Mouse (Mus musculus) midbrain, embryonic 13.5 days (tissue): ENCODE results near the gene Sema3f. TPM values are rescaled to one million over a fixed set of nuclear protein-coding genes. Genes with fewer than 3 reads are reported as not detected.

Experiments
- ATAC-seq: fragments of 200-750 bp; cut with Nextera tagmentation; 2 replicates; pipeline ENCODE4 v1.8.0; 2017; ENCODE audit warnings: mild to moderate bottlenecking, moderate TSS enrichment, moderate library complexity
- H3K27ac ChIP-seq: fragments of 300-500 bp; sonication (generic); 2 replicates; pipeline ENCODE4 v1.5.1; 2015; ENCODE audit warnings: inconsistent platforms, mild to moderate bottlenecking, moderate library complexity
- H3K27me3 ChIP-seq: fragments of 300-500 bp; sonication (generic); 2 replicates; pipeline ENCODE4 v1.6.1; 2015; ENCODE audit warnings: mild to moderate bottlenecking, inconsistent platforms
- H3K36me3 ChIP-seq: fragments of 300-500 bp; sonication (generic); 2 replicates; pipeline ENCODE4 v1.6.1; 2015; ENCODE audit warnings: mild to moderate bottlenecking, inconsistent platforms
- H3K4me1 ChIP-seq: fragments of 300-500 bp; sonication (generic); replicated peaks from 2 replicates; pipeline ENCODE4 v1.6.1; 2015; ENCODE audit warnings: inconsistent platforms
- H3K4me2 ChIP-seq: fragments of 300-500 bp; sonication (generic); replicated peaks from 2 replicates; pipeline ENCODE4 v1.6.1; 2015; ENCODE audit warnings: moderate library complexity, mild to moderate bottlenecking, inconsistent platforms
- H3K4me3 ChIP-seq: fragments of 300-500 bp; sonication (generic); replicated peaks from 2 replicates; pipeline ENCODE4 v1.5.1; 2015; ENCODE audit warnings: mild to moderate bottlenecking, inconsistent platforms
- H3K9ac ChIP-seq: fragments of 300-500 bp; sonication (generic); replicated peaks from 2 replicates; pipeline ENCODE4 v1.6.1; 2015; ENCODE audit warnings: mild to moderate bottlenecking, inconsistent platforms
- H3K9me3 ChIP-seq: fragments of 300-500 bp; sonication (generic); 2 replicates; pipeline ENCODE4 v1.6.1; 2016; ENCODE audit warnings: mild to moderate bottlenecking, inconsistent platforms
- WGBS: fragments of 180-500 bp; shearing (Covaris S2); methylation state at CpG from one replicate; pipeline ENCODE4 v1.1.7; 2015; 5-methylcytosine and 5-hydroxymethylcytosine counted together
- polyA plus RNA-seq: library from polyadenylated mRNA; unstranded; fragments of >200 nt; fragmentation: Nextera tagmentation; extraction: Ambion mirVana; gene quantifications from 2 replicates; pipeline ENCODE4 v1.2.1, GENCODE M21; 2015

The Sema3f gene
- polyA plus RNA-seq, 1 experiment from 2014 or later = 24.6 TPM

DNA sequence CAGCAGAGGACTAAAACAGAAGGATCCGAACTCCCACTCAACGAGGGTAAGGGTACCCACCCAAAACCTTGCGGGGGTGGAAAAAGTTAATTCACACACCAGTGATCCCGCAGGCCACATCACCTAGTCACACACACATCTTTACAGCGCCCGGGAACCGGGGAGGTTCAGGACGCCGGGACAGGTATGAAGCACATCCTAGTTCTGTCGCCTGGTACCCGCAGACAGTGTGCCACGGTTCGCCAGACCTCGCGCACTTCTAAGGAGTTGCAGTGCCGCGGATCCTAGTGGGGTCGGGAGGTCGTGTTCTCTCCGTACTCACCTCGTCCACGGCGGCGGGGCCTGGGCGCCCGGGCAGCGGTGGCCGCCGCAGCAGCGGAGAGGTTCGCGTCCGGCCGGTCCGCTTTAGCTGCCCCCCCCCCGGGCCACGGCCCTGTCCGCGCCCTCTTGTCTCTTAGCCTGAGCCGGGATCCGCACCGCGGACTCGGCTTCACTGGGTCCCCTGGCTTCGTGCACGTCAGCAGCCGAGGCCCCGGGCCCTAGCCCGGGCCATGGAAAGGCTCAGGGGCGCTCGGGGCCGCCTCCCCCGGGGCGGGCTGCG is 1.1 kb downstream of the Sema3f start:
- Histone ChIP-seq H3K9ac (peak overlapping the region; percentile 98), H3K36me3 (peaks cover 13% of the 10 kb centered on the region), H3K4me2 (peak overlapping the region; percentile 89), H3K27ac (peak overlapping the region; percentile 94), H3K4me1 (peaks cover 57% of the 10 kb centered on the region), H3K4me3 (peak overlapping the region; percentile 88), H3K27me3 (0 out of 2 replicates have a peak, but pooled peaks cover 6% of the 10 kb centered on the region), H3K9me3 (no peaks in the 10 kb centered on the region)
- WGBS = under 1% methylated on average over 55 of the region's 55 CpGs
- ATAC-seq = no peak; the same call in 1 of the 2 replicates

DNA sequence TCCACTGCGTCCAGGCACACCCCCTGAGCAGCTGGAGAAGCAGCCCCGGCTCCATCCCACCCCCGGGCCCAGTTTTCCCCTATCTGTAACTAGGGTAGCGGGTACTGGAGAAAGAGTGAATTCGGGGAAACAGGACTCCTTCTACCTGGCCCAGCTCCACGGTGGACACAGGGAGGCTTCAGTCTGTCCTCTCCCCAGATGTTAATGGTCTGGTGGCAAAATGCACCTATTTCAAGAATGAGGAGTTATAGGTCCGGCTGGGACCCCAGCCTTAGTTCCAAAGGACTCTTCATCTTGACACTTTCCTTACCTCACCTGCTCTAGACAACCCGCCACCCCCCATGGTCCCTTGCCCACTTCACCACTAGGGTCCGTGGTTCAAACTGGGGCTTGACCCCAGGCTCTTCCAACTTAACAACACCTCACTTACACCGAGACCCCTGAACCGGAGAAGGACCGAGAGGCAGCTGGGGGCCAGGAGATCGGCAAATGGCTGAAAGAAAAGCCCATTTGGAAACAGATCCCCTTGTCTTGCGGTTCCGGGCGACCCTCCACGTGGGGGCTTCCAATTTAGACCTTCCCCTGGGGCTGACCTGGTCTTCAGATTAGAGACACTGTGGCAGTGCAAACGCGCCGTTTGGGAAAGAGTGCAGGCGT is 1.7 kb downstream of the Sema3f start:
- H3K4me2 ChIP-seq = peak overlapping the region; percentile 89
- peaks cover 19% of the 10 kb centered on the region for H3K36me3 ChIP-seq
- WGBS = 4% methylated on average over 21 of the region's 21 CpGs
- no peaks in the 10 kb centered on the region for H3K9me3 ChIP-seq
- 0 out of 2 replicates have a peak, but pooled peaks cover 6% of the 10 kb centered on the region for H3K27me3 ChIP-seq
- peaks cover 61% of the 10 kb centered on the region for H3K4me1 ChIP-seq
- H3K27ac ChIP-seq = peak overlapping the region; percentile 94
- peak overlapping the region; percentile 98 for H3K9ac ChIP-seq
- no peak for ATAC-seq
- H3K4me3 ChIP-seq = peak overlapping the region; percentile 88

DNA sequence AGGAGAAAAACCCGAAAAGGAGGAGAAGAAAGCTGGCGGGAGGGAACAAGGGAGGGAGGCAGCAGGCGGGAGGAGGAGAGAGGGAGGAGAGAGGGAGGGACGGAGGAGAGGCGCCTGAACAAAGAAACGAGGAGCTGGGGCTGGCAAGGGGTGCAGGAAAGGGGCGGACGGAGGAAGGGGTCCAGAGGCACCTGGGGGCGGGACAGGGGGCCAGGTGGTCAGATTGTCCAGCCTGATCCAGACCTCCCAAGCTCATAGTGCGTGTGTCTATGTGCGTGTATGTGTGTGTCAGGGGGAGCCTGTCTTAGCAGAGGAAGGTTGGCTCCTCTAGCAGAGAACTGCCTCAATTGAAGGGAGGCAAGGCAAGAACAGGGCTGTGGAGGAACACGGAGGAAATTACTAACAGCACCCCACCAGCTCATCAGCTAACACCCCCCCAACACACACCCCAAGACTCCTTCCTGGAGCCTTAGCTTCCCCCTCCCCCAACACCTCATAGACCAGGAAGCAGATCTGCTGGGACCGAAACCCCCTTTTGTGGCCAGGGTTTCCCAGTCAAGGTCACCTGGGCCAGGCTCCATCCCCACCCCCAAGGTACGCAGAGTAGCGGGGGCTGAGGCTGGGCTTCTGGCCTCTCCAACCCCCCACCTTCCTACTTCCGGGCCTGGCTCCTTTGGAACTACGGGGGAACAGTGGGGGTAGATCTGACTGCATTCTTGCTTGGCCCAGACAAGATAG is 2.4 kb downstream of the Sema3f start:
- Histone ChIP-seq H3K4me3 (peak overlapping the region; percentile 88), H3K9me3 (no peaks in the 10 kb centered on the region), H3K27ac (peak overlapping the region; percentile 94), H3K36me3 (peaks cover 26% of the 10 kb centered on the region), H3K9ac (peak overlapping the region; percentile 98), H3K4me1 (peaks cover 68% of the 10 kb centered on the region), H3K27me3 (0 out of 2 replicates have a peak, but pooled peaks cover 6% of the 10 kb centered on the region), H3K4me2 (peak overlapping the region; percentile 89)
- peak; percentile 10; the same call in 1 of the 2 replicates for ATAC-seq
- 2% methylated on average over 17 of the region's 17 CpGs for WGBS

DNA sequence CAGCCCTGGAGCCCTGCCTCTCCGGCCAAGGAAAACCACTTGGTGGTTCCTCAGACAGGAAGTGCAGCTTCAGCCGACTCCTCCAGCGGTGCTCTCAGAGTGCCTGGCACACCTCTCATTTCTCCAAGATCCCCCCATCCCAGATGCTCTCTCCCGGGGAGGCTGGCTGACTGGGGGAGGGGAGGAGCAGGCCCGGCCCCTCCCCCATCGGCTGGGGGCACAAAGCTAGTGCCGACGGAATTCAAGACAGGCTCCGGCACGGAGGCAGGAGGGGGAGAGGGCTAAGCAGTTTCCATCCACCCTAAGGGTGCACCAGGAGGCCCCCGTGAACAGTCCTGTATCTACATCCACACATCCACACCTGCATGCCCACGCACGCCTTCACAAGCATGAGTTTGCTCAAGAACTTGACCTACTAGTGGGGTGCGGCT is 3.5 kb downstream of the Sema3f start:
- H3K27ac ChIP-seq = peak overlapping the region; percentile 94
- H3K36me3 ChIP-seq = peaks cover 33% of the 10 kb centered on the region
- ATAC-seq = no peak
- H3K4me3 ChIP-seq = peak overlapping the region; percentile 88
- H3K4me2 ChIP-seq = peak overlapping the region; percentile 89
- peak overlapping the region; percentile 98 for H3K9ac ChIP-seq
- H3K9me3 ChIP-seq = no peaks in the 10 kb centered on the region
- H3K27me3 ChIP-seq = 0 out of 2 replicates have a peak, but pooled peaks cover 4% of the 10 kb centered on the region
- H3K4me1 ChIP-seq = peaks cover 77% of the 10 kb centered on the region
- 1% methylated on average over 14 of the region's 14 CpGs for WGBS

GRCm38 (mm10) chr9:107703337-107704122 is 6.7 kb downstream of the Sema3f start:
- Histone ChIP-seq H3K27me3 (no peaks in the 10 kb centered on the region), H3K4me2 (no peak overlapping the region), H3K36me3 (peaks cover 44% of the 10 kb centered on the region), H3K9ac (no peak overlapping the region), H3K27ac (no peak overlapping the region), H3K9me3 (no peaks in the 10 kb centered on the region), H3K4me1 (peaks cover 97% of the 10 kb centered on the region), H3K4me3 (no peak overlapping the region)
- ATAC-seq = no peak
- 66% methylated on average over 14 of the region's 14 CpGs for WGBS

GRCm38 (mm10) chr9:107702606-107703185 is 7.6 kb downstream of the Sema3f start:
- Histone ChIP-seq H3K27me3 (no peaks in the 10 kb centered on the region), H3K9me3 (no peaks in the 10 kb centered on the region), H3K9ac (no peak overlapping the region; the same call in 1 of the 2 replicates), H3K4me2 (no peak overlapping the region), H3K4me1 (peaks cover 97% of the 10 kb centered on the region), H3K36me3 (peaks cover 44% of the 10 kb centered on the region), H3K4me3 (no peak overlapping the region), H3K27ac (0 out of 2 replicates have a peak overlapping the region, but pooled peaks have one; percentile 21)
- 74% methylated on average over 3 of the region's 3 CpGs for whole genome bisulfite sequencing
- no peak for ATAC-seq

- H3K4me3 ChIP-seq = no peak overlapping the region
- peak overlapping the region; percentile 41; the same call in 1 of the 2 replicates for H3K27ac ChIP-seq
- no peak overlapping the region for H3K4me2 ChIP-seq
- H3K27me3 ChIP-seq = no peaks in the 10 kb centered on the region
- no peaks in the 10 kb centered on the region for H3K9me3 ChIP-seq
- 67% methylated on average over 12 of the region's 12 CpGs for WGBS
- ATAC-seq = no peak
- 0 out of 2 replicates have a peak overlapping the region, but pooled peaks have one; percentile 2 for H3K9ac ChIP-seq
- H3K36me3 ChIP-seq = peaks cover 44% of the 10 kb centered on the region
- peaks cover 97% of the 10 kb centered on the region for H3K4me1 ChIP-seq
Measured at GRCm38 (mm10) chr9:107701594-107701993, 8.7 kb downstream of the Sema3f start.

GRCm38 (mm10) chr9:107700114-107700571 is 10.1 kb downstream of the Sema3f start:
- Histone ChIP-seq H3K4me3 (no peak overlapping the region), H3K4me1 (peaks cover 97% of the 10 kb centered on the region), H3K27me3 (no peaks in the 10 kb centered on the region), H3K9ac (peak overlapping the region; percentile 52), H3K9me3 (no peaks in the 10 kb centered on the region), H3K36me3 (peaks cover 44% of the 10 kb centered on the region), H3K4me2 (peak overlapping the region; percentile 40; the same call in 1 of the 2 replicates), H3K27ac (peak overlapping the region; percentile 54)
- 38% methylated on average over 6 of the region's 6 CpGs for WGBS
- ATAC-seq = no peak

DNA sequence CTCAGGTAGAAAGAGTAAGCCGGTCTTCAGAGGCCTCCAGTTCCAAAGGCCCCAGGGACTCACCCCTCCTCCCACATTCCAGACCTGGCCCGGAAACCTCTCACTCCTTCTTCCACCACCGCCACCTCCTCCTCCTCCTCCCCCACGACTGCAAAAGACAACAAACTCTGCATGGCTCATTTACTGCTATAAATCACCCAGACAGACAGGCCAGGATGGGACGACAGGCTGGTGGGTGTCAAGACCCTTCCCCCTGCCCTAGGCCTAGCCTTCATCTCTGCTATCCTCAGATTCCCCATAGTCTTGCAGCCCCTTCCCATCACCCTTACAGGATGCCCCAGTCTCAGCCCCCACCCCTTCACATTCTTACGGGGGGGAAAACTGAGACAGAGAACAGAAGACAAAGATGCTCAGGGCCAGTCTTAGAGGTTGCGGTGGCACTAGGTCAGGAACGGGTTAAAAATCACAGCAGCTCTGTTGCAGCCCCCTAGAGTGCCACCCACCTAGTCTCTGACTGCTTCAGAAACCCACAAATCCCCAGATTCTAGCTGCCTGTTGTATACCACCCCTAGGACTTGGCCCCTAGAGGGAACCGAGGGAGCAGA is 10.8 kb downstream of the Sema3f start:
- Histone ChIP-seq H3K4me3 (0 out of 2 replicates have a peak overlapping the region, but pooled peaks have one; percentile 7), H3K4me2 (peak overlapping the region; percentile 40), H3K27ac (0 out of 2 replicates have a peak overlapping the region, but pooled peaks have one; percentile 54), H3K27me3 (no peaks in the 10 kb centered on the region), H3K4me1 (peaks cover 98% of the 10 kb centered on the region), H3K9me3 (no peaks in the 10 kb centered on the region), H3K9ac (peak overlapping the region; percentile 52; the same call in 1 of the 2 replicates), H3K36me3 (peaks cover 40% of the 10 kb centered on the region)
- ATAC-seq = no peak
- WGBS = 7% methylated on average over 9 of the region's 9 CpGs

GRCm38 (mm10) chr9:107698611-107699190 is 11.6 kb downstream of the Sema3f start:
- H3K36me3 ChIP-seq = peaks cover 32% of the 10 kb centered on the region
- 10% methylated on average over 14 of the region's 14 CpGs for WGBS
- no peak for ATAC-seq
- H3K9me3 ChIP-seq = no peaks in the 10 kb centered on the region
- H3K27me3 ChIP-seq = no peaks in the 10 kb centered on the region
- peak overlapping the region; percentile 40 for H3K4me2 ChIP-seq
- H3K27ac ChIP-seq = peak overlapping the region; percentile 48
- H3K9ac ChIP-seq = peak overlapping the region; percentile 15
- H3K4me1 ChIP-seq = peaks cover 94% of the 10 kb centered on the region
- peak overlapping the region; percentile 7; the same call in 1 of the 2 replicates for H3K4me3 ChIP-seq
